Mouse (Mus musculus): ENCODE results near the gene Gm30191. TPM values are rescaled to one million over a fixed set of nuclear protein-coding genes. Genes with fewer than 3 reads are reported as not detected.
A peak's percentile ranks its signal among the peaks of the same experiment; 100 is the strongest.
"Not testable (repeated sequence)": the region's sequence is repeated elsewhere in the genome, so short reads cannot be mapped to it uniquely, and the experiment has no call there.

Gene Gm30191
- total RNA-seq, 2 experiments from 2014 or later: not detected

DNA sequence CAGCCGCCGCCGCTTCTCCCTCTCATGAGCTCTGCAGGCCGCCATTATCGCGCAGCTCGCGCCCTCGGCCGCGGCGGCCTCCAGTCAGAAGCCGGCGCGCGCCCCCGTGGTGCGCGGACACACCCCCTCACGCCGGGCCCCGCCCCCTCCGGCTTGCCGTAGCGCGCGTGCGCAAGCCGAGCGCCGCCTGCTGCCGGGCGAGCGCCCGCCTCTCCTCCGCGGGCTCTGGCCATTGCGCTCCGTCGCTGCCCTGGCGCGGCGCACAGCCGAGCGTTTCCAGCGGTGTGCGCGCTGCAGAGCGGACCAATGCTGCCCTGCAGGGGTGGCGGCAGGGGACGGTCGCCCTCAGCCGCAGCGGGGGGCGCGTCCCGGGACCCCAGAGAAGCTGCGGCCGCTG lies 40.4 kb downstream of the Gm30191 start:
- DNase-seq: peak; percentile 96 to 98

DNA sequence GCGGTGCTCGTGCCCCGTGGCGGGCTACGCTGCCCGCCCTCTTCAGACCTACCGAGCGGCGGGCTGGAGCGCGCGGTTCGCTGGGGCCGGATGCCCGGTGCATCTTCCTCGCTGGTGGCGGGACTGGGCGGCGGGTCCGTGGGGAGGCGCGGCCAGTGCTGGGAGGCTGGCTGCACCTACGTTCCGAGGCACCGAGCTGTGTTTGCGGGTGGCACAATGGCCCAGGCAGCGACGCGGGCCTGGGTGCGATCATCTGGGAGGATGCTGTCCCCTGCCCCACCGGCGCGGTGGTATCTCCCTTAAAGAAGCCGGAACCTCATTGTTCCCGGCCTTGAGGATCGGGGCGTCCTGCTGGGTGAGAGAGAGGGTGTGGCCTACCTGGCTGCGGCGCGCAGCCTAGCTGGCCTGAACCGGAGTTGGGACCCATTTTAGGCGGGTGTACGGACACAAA lies 40.9 kb downstream of the Gm30191 start, which contains the start of gene Pdik1l:
TSS of gene Pdik1l (minus strand) at position 321 of the 451 bp plus-strand sequence.
- DNase-seq: peak; percentile 57 to 65

GRCm38 (mm10) chr4:134288397-134289256 lies 41.9 kb downstream of the Gm30191 start:
- DNase-seq: no peak

- peak; percentile 58 to 60 for DNase-seq
Observed at GRCm38 (mm10) chr4:134292067-134292466, 45.3 kb downstream of the Gm30191 start.

DNA sequence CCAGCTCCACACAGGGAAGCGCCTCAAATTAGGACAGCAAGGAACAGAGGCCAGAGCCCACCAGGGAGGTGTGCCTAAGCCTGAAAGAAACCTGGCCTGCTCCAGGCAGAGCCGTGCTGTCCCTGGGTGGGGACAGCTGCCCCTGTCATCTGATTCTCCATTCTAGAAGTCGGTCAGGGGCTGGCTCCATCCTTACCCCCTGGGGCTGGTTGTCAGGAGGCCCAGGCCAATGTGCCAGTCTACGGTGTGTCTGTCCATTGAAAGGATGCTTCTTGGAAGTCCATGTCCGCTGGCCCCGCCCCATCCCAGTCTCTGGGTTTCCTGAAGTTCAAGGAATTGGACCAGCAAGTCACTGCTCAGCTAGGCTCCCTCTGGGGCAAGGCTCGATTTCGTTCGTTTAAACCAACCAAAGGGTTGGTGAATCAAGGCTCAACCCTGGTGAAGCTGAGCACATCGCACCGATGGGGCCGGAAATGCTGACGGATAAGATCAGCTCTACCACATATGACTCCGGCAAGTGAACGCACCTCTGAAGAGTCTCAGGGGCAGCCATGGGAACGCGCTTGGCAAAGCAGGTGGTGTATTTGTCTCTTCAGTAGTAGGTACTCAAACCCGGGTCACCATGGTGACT lies 46.4 kb downstream of the Gm30191 start:
- DNase-seq: no peak

GRCm38 (mm10) chr4:134293692-134294163 lies 47.0 kb downstream of the Gm30191 start:
- no peak for DNase-seq

GRCm38 (mm10) chr4:134296096-134296495 lies 49.4 kb downstream of the Gm30191 start:
- DNase-seq: not testable (repeated sequence)

DNA sequence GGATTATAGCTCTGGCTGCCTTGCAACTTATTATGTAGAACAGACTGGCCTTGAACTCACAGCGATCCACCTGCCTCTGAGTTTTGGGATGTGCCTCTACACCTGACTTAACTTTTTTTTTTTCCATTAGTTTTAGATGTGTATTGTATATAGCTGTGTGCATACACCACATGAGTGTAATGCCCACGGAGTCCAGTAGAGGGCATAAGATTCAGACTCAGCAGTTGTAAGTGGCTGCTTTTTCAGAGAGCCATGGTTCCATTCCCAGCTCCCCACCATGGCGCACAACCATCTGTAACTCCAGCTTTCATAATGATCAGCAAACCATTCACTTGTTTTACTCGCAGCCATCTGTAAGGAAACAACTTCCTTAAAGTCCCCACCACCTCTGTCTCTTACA lies 49.8 kb downstream of the Gm30191 start:
- DNase-seq: no peak

DNA sequence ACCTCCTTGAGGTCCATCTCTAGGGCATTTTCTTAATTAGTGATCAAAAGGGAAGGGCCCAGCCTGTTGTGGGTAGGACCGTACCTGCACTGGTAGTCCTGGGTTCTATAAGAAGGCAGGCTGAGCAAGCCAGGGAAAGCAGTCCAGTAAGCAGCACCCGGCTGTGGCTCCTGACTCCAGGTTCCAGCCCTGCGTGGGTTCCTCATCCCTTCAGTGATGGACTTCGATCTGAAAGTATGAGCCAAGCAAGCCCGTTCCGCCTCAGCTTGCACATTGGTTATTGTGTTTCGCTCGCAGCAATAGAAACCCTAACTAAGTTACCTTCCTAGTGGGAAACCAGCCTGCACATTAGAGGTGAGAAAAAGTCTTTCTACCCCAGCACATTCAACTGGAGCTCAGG lies 50.6 kb downstream of the Gm30191 start:
- no peak for DNase-seq

DNA sequence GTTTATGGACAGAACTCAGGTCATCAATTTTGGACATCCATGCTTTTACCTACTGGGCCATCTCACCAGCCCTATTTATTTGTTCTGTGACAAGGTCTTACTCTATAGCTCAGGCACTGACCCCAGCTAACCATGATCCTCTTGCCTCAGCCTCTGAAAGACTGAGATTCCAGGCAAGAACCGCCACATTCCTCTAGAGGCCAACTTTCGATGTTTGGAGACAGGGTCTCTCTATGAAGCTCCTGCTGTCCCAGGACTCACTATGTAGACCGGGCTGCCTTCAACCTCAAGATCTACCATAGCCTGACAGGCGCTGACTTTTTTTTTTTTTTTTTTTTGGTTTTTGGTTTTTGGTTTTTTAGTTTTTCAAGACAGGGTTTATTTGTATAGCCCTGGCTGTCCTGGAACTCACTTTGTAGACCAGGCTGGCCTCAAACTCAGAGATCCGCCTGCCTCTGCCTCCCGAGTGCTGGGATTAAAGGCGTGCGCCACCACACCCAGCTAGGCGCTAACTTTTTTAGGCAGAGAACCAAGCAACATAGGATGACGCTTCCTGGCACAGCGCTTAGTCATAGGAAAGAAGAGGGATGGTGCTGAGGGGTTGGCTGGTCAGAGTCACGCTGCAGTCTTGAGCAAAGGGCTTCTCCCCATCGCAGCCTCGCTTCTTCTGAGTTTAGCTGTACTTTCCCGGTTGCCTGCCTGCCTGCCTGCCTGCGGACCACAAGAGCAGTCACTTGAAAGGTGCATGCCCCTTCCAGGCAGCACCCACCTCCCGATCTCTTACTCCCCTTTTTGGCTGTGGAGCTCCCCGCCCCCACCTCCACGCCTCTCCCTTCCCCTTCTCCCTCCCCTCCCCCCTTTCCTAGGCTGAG lies 52.1 kb downstream of the Gm30191 start:
- no peak for DNase-seq

GRCm38 (mm10) chr4:134299498-134299810 lies 52.7 kb downstream of the Gm30191 start:
- no peak for DNase-seq

Other genes with a start within 250 kb of the Gm30191 start
- gene Dhdds, start 246.0 kb upstream of the Gm30191 start, total RNA-seq (2021): 10 to 100 TPM; 57.8 to 62.6 TPM
- not detected for gene Lin28a, start 228.1 kb upstream of the Gm30191 start, total RNA-seq (2021)
- gene Zfp683, start 193.1 kb upstream of the Gm30191 start, total RNA-seq (2021): not detected
- 1 to 10 TPM; 1.2 to 1.8 TPM for gene Crybg2, start 186.1 kb upstream of the Gm30191 start, total RNA-seq (2021)
- gene Cd52, start 151.9 kb upstream of the Gm30191 start, total RNA-seq (2021): 1 to 10 TPM in 1 of 2 experiments, not detected in 1; 1.1 TPM
- gene Ubxn11, start 144.4 kb upstream of the Gm30191 start, total RNA-seq (2021): 10 to 100 TPM; 32.8 to 34.7 TPM
- gene Sh3bgrl3, start 118.1 kb upstream of the Gm30191 start, total RNA-seq (2021): 100 to 1,000 TPM; 234 to 264 TPM
- gene Cep85, start 59.8 kb upstream of the Gm30191 start, total RNA-seq (2021): 10 to 100 TPM; 16.1 to 17.5 TPM
- gene Gm7534, start 43.9 kb upstream of the Gm30191 start, total RNA-seq (2021): not detected
- gene Catsper4, start 19.6 kb upstream of the Gm30191 start, total RNA-seq (2021): not detected
- gene Cnksr1, start 8.5 kb upstream of the Gm30191 start, total RNA-seq (2021): under 1 TPM; 0.35 to 0.58 TPM
- not detected for gene E130218I03Rik, start 3.3 kb upstream of the Gm30191 start, total RNA-seq (2021)
- 10 to 100 TPM; 10.2 to 11.4 TPM for gene Zfp593, start 1.3 kb upstream of the Gm30191 start, total RNA-seq (2021)
- 1 to 10 TPM; 2.7 to 7.4 TPM for gene Grrp1, start 7.2 kb downstream of the Gm30191 start, total RNA-seq (2021)
- gene Pdik1l, start 41.0 kb downstream of the Gm30191 start, total RNA-seq (2021): 10 to 100 TPM; 16.7 to 21.5 TPM
- gene Trim63, start 68.2 kb downstream of the Gm30191 start, total RNA-seq (2021): not detected
- gene Slc30a2, start 96.2 kb downstream of the Gm30191 start, total RNA-seq (2021): not detected
- gene Extl1, start 136.9 kb downstream of the Gm30191 start, total RNA-seq (2021): 10 to 100 TPM; 41.8 to 45.5 TPM
- 1 to 10 TPM; 6.6 to 8.2 TPM for gene Pafah2, start 149.4 kb downstream of the Gm30191 start, total RNA-seq (2021)
- 100 to 1,000 TPM; 338 to 365 TPM for gene Stmn1, start 221.4 kb downstream of the Gm30191 start, total RNA-seq (2021)
- 10 to 100 TPM; 63.6 to 69.1 TPM for gene Paqr7, start 249.8 kb downstream of the Gm30191 start, total RNA-seq (2021)

Data from layer of hippocampus, postnatal 36 days (tissue).